Mouse (Mus musculus) hindbrain, embryonic 13.5 days (tissue): ENCODE data around the gene Mia. TPM values are rescaled to one million over a fixed set of nuclear protein-coding genes. Genes with fewer than 3 reads are reported as not detected.

Experiments
- ATAC-seq: fragments of 200-750 bp; cut with Nextera tagmentation; 2 replicates; pipeline ENCODE4 v1.8.0; 2017; ENCODE audit warnings: moderate TSS enrichment; ENCODE audit not compliant: low FRiP score
- H3K27ac ChIP-seq: fragments of 300-500 bp; sonication (generic); 2 replicates; pipeline ENCODE4 v1.5.1; 2015; ENCODE audit warnings: inconsistent platforms, mild to moderate bottlenecking, moderate library complexity
- H3K27me3 ChIP-seq: fragments of 300-500 bp; sonication (generic); 2 replicates; pipeline ENCODE4 v1.6.1; 2015; ENCODE audit warnings: mild to moderate bottlenecking, inconsistent platforms
- H3K36me3 ChIP-seq: fragments of 300-500 bp; sonication (generic); 2 replicates; pipeline ENCODE4 v1.6.1; 2015; ENCODE audit warnings: mild to moderate bottlenecking, inconsistent platforms
- H3K4me1 ChIP-seq: fragments of 300-500 bp; sonication (generic); replicated peaks from 2 replicates; pipeline ENCODE4 v1.6.1; 2015; ENCODE audit warnings: inconsistent platforms
- H3K4me2 ChIP-seq: fragments of 300-500 bp; sonication (generic); 2 replicates; pipeline ENCODE4 v1.6.1; 2015; ENCODE audit warnings: inconsistent platforms, mild to moderate bottlenecking, moderate library complexity
- H3K4me3 ChIP-seq: fragments of 300-500 bp; sonication (generic); 2 replicates; pipeline ENCODE4 v1.5.1; 2015; ENCODE audit warnings: mild to moderate bottlenecking, inconsistent platforms
- H3K9ac ChIP-seq: fragments of 300-500 bp; sonication (generic); 2 replicates; pipeline ENCODE4 v1.6.1; 2015; ENCODE audit warnings: mild to moderate bottlenecking, inconsistent platforms
- H3K9me3 ChIP-seq: fragments of 300-500 bp; sonication (generic); 2 replicates; pipeline ENCODE4 v1.6.1; 2016; ENCODE audit warnings: inconsistent platforms
- WGBS: fragments of 180-500 bp; shearing (Covaris S2); methylation state at CpG from one replicate; pipeline ENCODE4 v1.1.7; 2015; 5-methylcytosine and 5-hydroxymethylcytosine counted together
- polyA plus RNA-seq: library from polyadenylated mRNA; unstranded; fragments of >200 nt; fragmentation: Nextera tagmentation; extraction: Ambion mirVana; gene quantifications from 2 replicates; pipeline ENCODE4 v1.2.1, GENCODE M21; 2015

The Mia gene
- polyA plus RNA-seq, 1 experiment from 2014 or later, result 11.3 TPM

- H3K9ac ChIP-seq, result peak overlapping the region; percentile 90
- WGBS, result 3% methylated on average over 8 of the region's 8 CpGs
- H3K36me3 ChIP-seq, result peaks cover 48% of the 10 kb centered on the region
- no peaks in the 10 kb centered on the region for H3K27me3 ChIP-seq
- H3K27ac ChIP-seq, result peak overlapping the region; percentile 99
- H3K9me3 ChIP-seq, result no peaks in the 10 kb centered on the region
- H3K4me2 ChIP-seq, result peak overlapping the region; percentile 89
- peaks cover 62% of the 10 kb centered on the region for H3K4me1 ChIP-seq
- no peak for ATAC-seq
- H3K4me3 ChIP-seq, result peak overlapping the region; percentile 74
Measured at GRCm38 (mm10) chr7:27165696-27166095, 15.3 kb downstream of the Mia start.

- no peaks in the 10 kb centered on the region for H3K27me3 ChIP-seq
- peak overlapping the region; percentile 90 for H3K9ac ChIP-seq
- ATAC-seq, result peak; percentile 10
- H3K27ac ChIP-seq, result peak overlapping the region; percentile 99
- peak overlapping the region; percentile 89 for H3K4me2 ChIP-seq
- H3K9me3 ChIP-seq, result no peaks in the 10 kb centered on the region
- 74% methylated on average over 23 of the region's 23 CpGs for WGBS
- H3K36me3 ChIP-seq, result peaks cover 45% of the 10 kb centered on the region
- peaks cover 67% of the 10 kb centered on the region for H3K4me1 ChIP-seq
- peak overlapping the region; percentile 74 for H3K4me3 ChIP-seq
Measured at GRCm38 (mm10) chr7:27165007-27165655, 15.8 kb downstream of the Mia start.

GRCm38 (mm10) chr7:27164112-27164947 lies 16.6 kb downstream of the Mia start:
- no peaks in the 10 kb centered on the region for H3K27me3 ChIP-seq
- H3K9ac ChIP-seq, result peak overlapping the region; percentile 90
- H3K4me2 ChIP-seq, result peak overlapping the region; percentile 89
- 81% methylated on average over 33 of the region's 33 CpGs for WGBS
- peak overlapping the region; percentile 74 for H3K4me3 ChIP-seq
- H3K9me3 ChIP-seq, result no peaks in the 10 kb centered on the region
- H3K4me1 ChIP-seq, result peaks cover 74% of the 10 kb centered on the region
- ATAC-seq, result no peak
- peaks cover 49% of the 10 kb centered on the region for H3K36me3 ChIP-seq
- no peak overlapping the region for H3K27ac ChIP-seq

GRCm38 (mm10) chr7:27163450-27163805 lies 17.5 kb downstream of the Mia start:
- Histone ChIP-seq H3K4me1 (peaks cover 74% of the 10 kb centered on the region), H3K9ac (peak overlapping the region; percentile 90), H3K4me3 (peak overlapping the region; percentile 74), H3K9me3 (no peaks in the 10 kb centered on the region), H3K27ac (0 out of 2 replicates have a peak overlapping the region, but pooled peaks have one; percentile 4), H3K27me3 (no peaks in the 10 kb centered on the region), H3K4me2 (peak overlapping the region; percentile 89), H3K36me3 (peaks cover 56% of the 10 kb centered on the region)
- WGBS, result 77% methylated on average over 5 of the region's 5 CpGs
- no peak for ATAC-seq

- H3K36me3 ChIP-seq, result peaks cover 61% of the 10 kb centered on the region
- peak overlapping the region; percentile 89 for H3K4me2 ChIP-seq
- no peaks in the 10 kb centered on the region for H3K9me3 ChIP-seq
- no peak overlapping the region for H3K27ac ChIP-seq
- 87% methylated on average over 5 of the region's 5 CpGs for WGBS
- H3K9ac ChIP-seq, result peak overlapping the region; percentile 90
- H3K4me1 ChIP-seq, result peaks cover 74% of the 10 kb centered on the region
- peak overlapping the region; percentile 74 for H3K4me3 ChIP-seq
- H3K27me3 ChIP-seq, result no peaks in the 10 kb centered on the region
- ATAC-seq, result no peak
Measured at GRCm38 (mm10) chr7:27162780-27163449, 18.0 kb downstream of the Mia start.

- WGBS, result 83% methylated on average over 4 of the region's 4 CpGs
- H3K9me3 ChIP-seq, result no peaks in the 10 kb centered on the region
Measured at GRCm38 (mm10) chr7:27161744-27162143, 19.2 kb downstream of the Mia start.

GRCm38 (mm10) chr7:27160921-27161320 lies 20.0 kb downstream of the Mia start:
- no peak overlapping the region for H3K4me3 ChIP-seq
- no peaks in the 10 kb centered on the region for H3K9me3 ChIP-seq
- peaks cover 63% of the 10 kb centered on the region for H3K4me1 ChIP-seq
- H3K4me2 ChIP-seq, result no peak overlapping the region
- no peaks in the 10 kb centered on the region for H3K27me3 ChIP-seq
- ATAC-seq, result no peak
- H3K27ac ChIP-seq, result no peak overlapping the region
- peak overlapping the region; percentile 53; the same call in 1 of the 2 replicates for H3K9ac ChIP-seq
- peaks cover 70% of the 10 kb centered on the region for H3K36me3 ChIP-seq
- 87% methylated on average over 3 of the region's 3 CpGs for WGBS

More at GRCm38 (mm10) chr7:27161744-27162143, 19.2 kb downstream of the Mia start:
- Histone ChIP-seq H3K4me3 (no peak overlapping the region), H3K9ac (peak overlapping the region; percentile 53), H3K4me2 (peak overlapping the region; percentile 89), H3K27me3 (no peaks in the 10 kb centered on the region), H3K36me3 (peaks cover 70% of the 10 kb centered on the region), H3K4me1 (peaks cover 63% of the 10 kb centered on the region), H3K27ac (no peak overlapping the region)
- no peak for ATAC-seq

- H3K27ac ChIP-seq, result no peak overlapping the region
- H3K4me3 ChIP-seq, result no peak overlapping the region
- H3K9ac ChIP-seq, result 0 out of 2 replicates have a peak overlapping the region, but pooled peaks have one; percentile 1
- H3K4me2 ChIP-seq, result 0 out of 2 replicates have a peak overlapping the region, but pooled peaks have one; percentile 2
- ATAC-seq, result peak; percentile 85
- peaks cover 54% of the 10 kb centered on the region for H3K4me1 ChIP-seq
- no peaks in the 10 kb centered on the region for H3K9me3 ChIP-seq
- WGBS, result 20% methylated on average over 8 of the region's 8 CpGs
- no peaks in the 10 kb centered on the region for H3K27me3 ChIP-seq
- H3K36me3 ChIP-seq, result peaks cover 65% of the 10 kb centered on the region
Measured at GRCm38 (mm10) chr7:27159882-27160281, 21.1 kb downstream of the Mia start.

GRCm38 (mm10) chr7:27159256-27159655 lies 21.7 kb downstream of the Mia start:
- no peak for ATAC-seq
- Histone ChIP-seq H3K27me3 (no peaks in the 10 kb centered on the region), H3K36me3 (peaks cover 59% of the 10 kb centered on the region), H3K27ac (no peak overlapping the region), H3K4me2 (no peak overlapping the region), H3K9ac (no peak overlapping the region), H3K4me3 (no peak overlapping the region), H3K9me3 (no peaks in the 10 kb centered on the region), H3K4me1 (peaks cover 48% of the 10 kb centered on the region)
- 93% methylated on average over 6 of the region's 6 CpGs for WGBS

- peaks cover 37% of the 10 kb centered on the region for H3K4me1 ChIP-seq
- H3K27ac ChIP-seq, result no peak overlapping the region
- H3K9me3 ChIP-seq, result no peaks in the 10 kb centered on the region
- H3K27me3 ChIP-seq, result no peaks in the 10 kb centered on the region
- no peak overlapping the region for H3K4me3 ChIP-seq
- H3K4me2 ChIP-seq, result no peak overlapping the region
- H3K9ac ChIP-seq, result no peak overlapping the region
- H3K36me3 ChIP-seq, result peaks cover 49% of the 10 kb centered on the region
- ATAC-seq, result no peak
- 96% methylated on average over 9 of the region's 9 CpGs for WGBS
Measured at GRCm38 (mm10) chr7:27158171-27158570, 22.8 kb downstream of the Mia start.

- H3K9me3 ChIP-seq, result no peaks in the 10 kb centered on the region
- H3K4me1 ChIP-seq, result peaks cover 16% of the 10 kb centered on the region
- peaks cover 31% of the 10 kb centered on the region for H3K36me3 ChIP-seq
- WGBS, result 84% methylated on average over 13 of the region's 13 CpGs
- H3K27ac ChIP-seq, result no peak overlapping the region
- no peak overlapping the region for H3K4me2 ChIP-seq
- no peak overlapping the region for H3K9ac ChIP-seq
- no peak overlapping the region for H3K4me3 ChIP-seq
- no peak for ATAC-seq
- H3K27me3 ChIP-seq, result no peaks in the 10 kb centered on the region
Measured at GRCm38 (mm10) chr7:27156005-27156404, 25.0 kb downstream of the Mia start.

GRCm38 (mm10) chr7:27153205-27153764 lies 27.7 kb downstream of the Mia start, which contains the start of gene Cyp2t4:
TSS of gene Cyp2t4 (plus strand) at chr7:27153714.
- Histone ChIP-seq H3K4me2 (no peak within 1 kb of the TSS), H3K9me3 (no peaks in the 10 kb centered on the region), H3K27me3 (no peaks in the 10 kb centered on the region), H3K4me1 (no peaks in the 10 kb centered on the region), H3K36me3 (peaks cover 13% of the 10 kb centered on the region), H3K4me3 (no peak within 1 kb of the TSS), H3K9ac (no peak within 1 kb of the TSS), H3K27ac (no peak within 1 kb of the TSS)
- WGBS, result 81% methylated on average over 10 of the region's 10 CpGs
- ATAC-seq, result no peak
